18 mouse cellular contexts compared by ENCODE assay signal in the genomic region with DNA sequence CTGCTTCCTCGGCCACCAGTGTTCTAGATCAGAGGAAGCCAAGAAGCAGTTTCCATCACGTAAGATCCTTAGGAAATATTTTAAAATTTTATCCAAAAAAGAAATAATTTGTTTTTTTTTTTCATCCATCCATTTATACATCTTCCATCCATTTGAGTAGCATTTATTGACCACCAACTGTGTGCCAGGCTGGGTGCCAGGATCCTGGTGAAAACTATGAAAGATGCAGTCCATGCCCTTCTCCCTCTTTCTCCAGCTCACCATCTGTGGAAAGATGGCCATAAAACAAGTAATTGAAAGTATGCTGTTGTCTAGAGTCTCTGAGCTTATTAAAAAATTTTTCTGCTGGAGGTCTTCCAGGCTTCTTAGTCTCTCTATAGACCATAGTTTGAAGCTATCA. TPM values are rescaled to one million over a fixed set of nuclear protein-coding genes. Genes with fewer than 3 reads are reported as not detected.
"Had no signal": no experiment of that assay in that cellular context is flagged by ENCODE, and none has a peak within 500 bp of the region (broad histone marks: within the 10 kb centered on the region; RNA-seq: fewer than 3 reads in every experiment).

No protein-coding gene starts in this region.

- H3K9me3 ChIP-seq: limb, embryonic 10.5 days; liver, embryonic 15.5 days; midbrain, embryonic 10.5 days; neural tube, embryonic 15.5 days had no signal

- DNase-seq: kidney, postnatal 10 days; kidney, postnatal 4 days; lung, adult 2 months; lung, postnatal 4 days; midbrain, embryonic 14.5 days; right cerebral cortex, adult 18-20 months; right cerebral cortex, postnatal 25 days; thymus, postnatal 36 days had no signal

- H3K4me2 ChIP-seq: liver, embryonic 11.5 days; liver, embryonic 15.5 days; neural tube, embryonic 15.5 days had no signal

- ATAC-seq: lung, postnatal 0 days had no signal

- H3K27ac ChIP-seq: layer of hippocampus, adult 2 months; limb, embryonic 10.5 days; liver, embryonic 15.5 days; midbrain, embryonic 10.5 days; neural tube, embryonic 15.5 days had no signal

- H3K27me3 ChIP-seq: liver, embryonic 15.5 days; neural tube, embryonic 15.5 days had no signal

- H3K4me3 ChIP-seq: layer of hippocampus, adult 2 months; limb, embryonic 10.5 days; liver, embryonic 15.5 days; midbrain, embryonic 10.5 days; myocyte; neural tube, embryonic 15.5 days had no signal

- H3K9ac ChIP-seq: liver, embryonic 15.5 days; neural tube, embryonic 15.5 days had no signal

- H3K36me3 ChIP-seq: limb, embryonic 10.5 days; liver, embryonic 15.5 days; midbrain, embryonic 10.5 days; neural tube, embryonic 15.5 days had no signal

- H3K4me1 ChIP-seq: limb, embryonic 10.5 days; liver, embryonic 15.5 days; midbrain, embryonic 10.5 days; neural tube, embryonic 15.5 days had no signal

RNA-seq across cellular contexts. Expression of a gene that starts 39.9 kb away (rescaled TPM):
- polyA plus RNA-seq: limb, embryonic 10.5 days; lung, adult 2 months; lung, postnatal 0 days; myocyte; small intestine, adult 2 months; thymus, postnatal 0 days had no signal
